Mouse (Mus musculus) olfactory bulb, adult 2 months (tissue): Measurements from ENCODE around the gene Gmds. TPM values are rescaled to one million over a fixed set of nuclear protein-coding genes. Genes with fewer than 3 reads are reported as not detected.

ENCODE experiments used
- H3K27ac ChIP-seq: fragments of 200-500 bp; 2 replicates; pipeline ENCODE4 v1.5.1; 2012; ENCODE audit warnings: low read depth, low read length; ENCODE audit not compliant: insufficient read depth
- H3K4me1 ChIP-seq: fragments of 200-500 bp; 2 replicates; pipeline ENCODE4 v1.6.1; 2012; ENCODE audit warnings: low read length; ENCODE audit not compliant: control insufficient read depth, insufficient read depth
- H3K4me3 ChIP-seq: fragments of 200-500 bp; 2 replicates; pipeline ENCODE4 v1.5.1; 2012; ENCODE audit warnings: mild to moderate bottlenecking, low read depth, low read length, moderate library complexity; ENCODE audit not compliant: insufficient read depth
- CTCF ChIP-seq: fragments of 200-500 bp; IDR thresholded peaks from 2 replicates; pipeline ENCODE4 v1.5.1; 2012; ENCODE audit warnings: low read depth, mild to moderate bottlenecking, low read length, moderate library complexity; ENCODE audit not compliant: insufficient read depth
- POLR2A ChIP-seq: fragments of 200-500 bp; IDR thresholded peaks from 2 replicates; pipeline ENCODE4 v1.6.1; 2012; ENCODE audit warnings: mild to moderate bottlenecking, low read depth, low read length, moderate library complexity; ENCODE audit not compliant: insufficient read depth
- WGBS: fragments of 180-500 bp; shearing (Covaris S2); methylation state at CpG from one replicate; pipeline ENCODE4 v1.1.7; 2018; 5-methylcytosine and 5-hydroxymethylcytosine counted together
- polyA plus RNA-seq: library from polyadenylated mRNA; stranded (reverse); fragments of >200 nt; gene quantifications from 2 replicates; pipeline ENCODE4 v1.2.4, GENCODE M21; 2012; ENCODE audit warnings: low replicate concordance; ENCODE audit not compliant: missing spikeins, insufficient read depth, insufficient read length

The Gmds gene
- polyA plus RNA-seq, 1 experiment, result not detected

DNA sequence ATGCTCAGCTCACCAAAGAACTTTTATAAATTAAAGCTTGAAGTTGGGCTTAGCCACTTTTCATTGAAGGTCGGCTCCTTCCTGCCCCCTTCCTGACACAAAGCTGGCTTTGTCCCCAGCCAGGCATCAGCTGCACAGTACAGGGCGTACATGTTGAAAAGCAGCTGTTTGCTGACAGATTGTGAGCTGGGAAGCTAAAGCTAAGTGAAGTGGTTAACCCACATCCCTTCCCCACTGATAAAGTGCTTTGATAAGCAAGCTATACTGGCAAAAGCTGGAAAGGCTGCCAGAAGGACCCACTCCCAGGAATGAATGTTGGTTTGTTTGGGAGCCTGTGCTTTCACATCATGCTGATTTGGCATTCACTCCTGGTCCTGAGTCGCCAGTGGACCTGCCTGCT is 158.6 kb downstream of the Gmds start:
- TF ChIP-seq CTCF (no peak), POLR2A (no peak)
- WGBS, result 55% methylated on average over 3 of the region's 3 CpGs

DNA sequence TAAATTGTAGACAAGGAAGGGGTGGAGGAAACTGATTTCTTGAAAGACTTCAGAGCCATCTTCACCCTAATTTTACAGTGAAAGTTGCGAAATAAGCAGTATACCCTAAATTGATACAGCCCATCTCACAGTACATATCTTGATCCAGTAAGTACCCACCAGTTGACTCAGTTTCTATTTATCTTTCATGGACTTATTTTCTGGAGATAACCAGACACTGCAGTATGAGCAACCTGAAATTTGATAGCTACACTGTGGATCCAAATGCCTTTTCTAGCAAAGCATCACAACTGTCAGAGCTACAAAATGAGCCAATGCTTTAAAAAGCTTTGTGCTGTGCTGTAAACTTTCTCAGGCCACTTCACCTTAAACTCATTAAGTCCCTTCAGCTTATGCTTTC is 159.9 kb downstream of the Gmds start:
- no peak overlapping the region for H3K4me3 ChIP-seq
- TF ChIP-seq CTCF, result no peak
- TF ChIP-seq POLR2A, result no peak
- H3K27ac ChIP-seq, result no peak overlapping the region
- 0 out of 2 replicates have a peak, but pooled peaks cover 4% of the 10 kb centered on the region for H3K4me1 ChIP-seq
- WGBS, result 98% methylated on average over 1 of the region's 1 CpGs

More for the DNA sequence above, 158.6 kb downstream of the Gmds start:
- H3K4me1 ChIP-seq, result 0 out of 2 replicates have a peak, but pooled peaks cover 4% of the 10 kb centered on the region
- no peak overlapping the region for H3K4me3 ChIP-seq
- no peak overlapping the region for H3K27ac ChIP-seq

DNA sequence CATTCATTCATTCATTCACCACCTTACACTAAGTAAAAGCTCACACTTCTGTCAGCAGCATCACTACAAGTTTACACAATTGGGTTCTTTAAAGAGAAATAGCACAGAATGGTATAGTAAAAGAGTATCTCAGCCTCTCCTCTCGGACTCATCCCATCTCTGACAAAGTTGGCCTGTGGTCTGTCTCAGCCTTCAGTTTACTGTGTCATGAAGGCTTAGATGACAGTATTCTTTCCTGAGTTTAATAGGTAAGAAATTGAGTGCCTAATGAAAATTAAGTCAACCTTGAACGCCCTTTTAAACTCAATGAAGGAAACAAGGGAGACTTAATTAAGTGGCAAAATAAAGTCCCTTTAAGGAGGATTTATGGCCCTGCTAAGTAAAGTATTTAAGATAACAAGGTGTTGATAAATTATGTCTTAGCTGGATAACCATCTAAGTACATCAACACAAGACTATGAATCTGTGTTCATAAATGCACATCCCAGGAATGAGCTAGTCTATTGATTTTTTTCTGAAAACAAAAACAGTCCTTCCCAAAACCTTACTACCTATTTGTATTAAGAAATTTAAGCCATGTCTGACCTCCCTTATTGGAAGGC is 160.6 kb downstream of the Gmds start:
- no peak for TF ChIP-seq POLR2A
- TF ChIP-seq CTCF, result no peak
- Histone ChIP-seq H3K4me1 (0 out of 2 replicates have a peak, but pooled peaks cover 4% of the 10 kb centered on the region), H3K27ac (no peak overlapping the region), H3K4me3 (no peak overlapping the region)
- WGBS, result 92% methylated on average over 2 of the region's 2 CpGs

DNA sequence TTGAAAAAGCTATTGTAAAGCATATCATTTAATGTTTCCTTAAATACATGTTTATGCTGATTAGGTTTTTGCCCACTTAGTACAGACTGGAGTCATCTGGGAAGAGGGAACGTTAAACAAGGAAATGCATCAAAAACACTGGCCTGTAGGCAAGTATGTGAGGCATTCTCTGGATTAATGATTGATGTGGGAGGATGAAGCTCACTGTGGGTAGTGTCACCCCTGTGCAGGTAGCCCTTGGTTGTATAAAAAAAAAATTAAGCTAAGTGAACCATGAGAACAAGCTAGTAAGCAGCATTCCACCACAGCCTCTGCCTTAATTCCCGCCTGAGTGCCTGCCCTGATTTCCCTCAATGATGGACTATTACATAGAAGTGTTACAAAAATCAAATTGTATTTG is 163.5 kb downstream of the Gmds start:
- Histone ChIP-seq H3K4me3 (no peak overlapping the region), H3K4me1 (0 out of 2 replicates have a peak, but pooled peaks cover 3% of the 10 kb centered on the region), H3K27ac (no peak overlapping the region)
- TF ChIP-seq POLR2A (no peak), CTCF (no peak)
- 93% methylated on average over 2 of the region's 2 CpGs for WGBS

DNA sequence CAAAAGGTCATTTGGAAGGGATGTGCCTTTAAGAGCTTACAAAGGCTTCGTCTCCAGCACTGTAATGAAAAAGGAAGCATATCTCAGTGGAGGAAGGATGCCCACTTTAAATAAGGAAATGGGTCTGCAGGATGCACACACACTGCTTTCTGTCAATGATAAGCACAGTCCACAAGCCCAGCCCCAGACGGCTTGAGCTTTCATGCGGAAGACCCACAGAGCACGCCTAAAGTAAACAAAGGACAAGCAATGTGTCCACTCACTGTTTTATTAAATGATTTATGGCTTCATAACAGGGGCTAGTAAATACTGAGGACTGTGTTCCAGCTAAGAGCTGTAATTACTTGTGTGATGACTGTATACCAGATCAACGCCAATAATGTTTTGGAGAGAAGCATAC is 169.4 kb downstream of the Gmds start:
- TF ChIP-seq CTCF (no peak), POLR2A (no peak)
- no peak overlapping the region for H3K27ac ChIP-seq
- 66% methylated on average over 5 of the region's 5 CpGs for WGBS
- no peaks in the 10 kb centered on the region for H3K4me1 ChIP-seq
- H3K4me3 ChIP-seq, result no peak overlapping the region

DNA sequence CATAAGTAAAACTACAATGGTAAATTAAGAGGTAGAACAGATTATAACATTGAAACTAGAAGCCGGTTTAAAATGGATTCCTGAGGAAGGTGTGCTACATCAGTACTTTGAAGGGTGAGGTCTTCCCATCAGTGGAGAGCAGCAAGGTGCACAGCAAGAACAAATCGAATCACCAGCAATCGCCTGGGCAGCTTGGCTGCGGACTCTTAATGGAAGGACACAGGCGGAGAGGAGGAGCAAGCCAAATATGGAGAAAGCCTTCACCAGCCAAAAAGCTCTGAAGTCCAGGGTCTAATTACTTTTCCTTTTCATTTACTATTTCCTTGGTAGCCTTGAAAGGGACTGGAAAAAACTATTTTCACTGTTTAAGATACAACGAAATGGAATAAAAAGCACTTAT is 170.7 kb downstream of the Gmds start:
- Histone ChIP-seq H3K27ac (no peak overlapping the region), H3K4me1 (no peaks in the 10 kb centered on the region), H3K4me3 (no peak overlapping the region)
- WGBS, result 73% methylated on average over 6 of the region's 6 CpGs
- TF ChIP-seq CTCF, result no peak
- no peak for TF ChIP-seq POLR2A

DNA sequence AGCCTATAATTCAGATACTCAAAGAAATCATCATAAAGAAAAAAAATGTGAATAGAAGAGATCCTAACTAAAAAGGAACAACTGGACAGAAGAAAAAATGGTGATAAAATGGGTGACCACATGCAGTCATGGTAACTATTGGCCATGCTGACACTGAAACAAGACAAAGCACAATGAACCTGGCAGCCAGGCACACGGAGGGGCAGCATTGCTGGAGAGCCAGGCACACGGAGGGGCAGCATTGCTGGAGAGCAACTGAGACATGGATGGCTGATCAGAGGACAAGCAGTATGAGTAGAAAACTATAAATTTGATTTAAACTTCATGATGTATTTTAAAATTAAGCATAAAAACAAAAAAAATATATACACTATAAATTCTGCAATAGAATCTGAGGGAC is 173.0 kb downstream of the Gmds start:
- no peak overlapping the region for H3K4me3 ChIP-seq
- no peak overlapping the region for H3K27ac ChIP-seq
- 77% methylated on average over 2 of the region's 2 CpGs for WGBS
- H3K4me1 ChIP-seq, result no peaks in the 10 kb centered on the region
- TF ChIP-seq POLR2A (no peak), CTCF (no peak)

DNA sequence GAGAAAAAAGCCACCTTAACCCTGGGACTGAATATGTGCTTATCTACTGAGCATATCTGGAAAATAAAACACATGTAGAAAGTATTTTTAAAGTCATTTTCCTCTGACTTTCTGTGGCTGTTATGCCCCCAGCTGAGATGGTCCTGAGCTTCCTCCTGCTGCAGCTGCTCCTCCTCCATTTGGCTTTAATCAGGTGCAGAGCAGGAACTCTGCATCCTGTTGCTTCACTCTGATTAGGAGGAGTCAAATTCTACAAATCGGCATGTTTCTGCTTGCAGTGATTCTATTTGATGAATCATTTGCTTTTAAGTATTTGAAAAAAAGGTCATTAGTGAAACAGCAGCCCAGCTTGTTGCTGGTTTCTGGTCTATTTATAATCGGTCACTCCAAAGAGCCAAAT is 177.0 kb downstream of the Gmds start:
- no peak for TF ChIP-seq POLR2A
- no peak for TF ChIP-seq CTCF
- no peak overlapping the region for H3K27ac ChIP-seq
- no peak overlapping the region for H3K4me3 ChIP-seq
- no peaks in the 10 kb centered on the region for H3K4me1 ChIP-seq
- WGBS, result 31% methylated on average over 2 of the region's 2 CpGs

DNA sequence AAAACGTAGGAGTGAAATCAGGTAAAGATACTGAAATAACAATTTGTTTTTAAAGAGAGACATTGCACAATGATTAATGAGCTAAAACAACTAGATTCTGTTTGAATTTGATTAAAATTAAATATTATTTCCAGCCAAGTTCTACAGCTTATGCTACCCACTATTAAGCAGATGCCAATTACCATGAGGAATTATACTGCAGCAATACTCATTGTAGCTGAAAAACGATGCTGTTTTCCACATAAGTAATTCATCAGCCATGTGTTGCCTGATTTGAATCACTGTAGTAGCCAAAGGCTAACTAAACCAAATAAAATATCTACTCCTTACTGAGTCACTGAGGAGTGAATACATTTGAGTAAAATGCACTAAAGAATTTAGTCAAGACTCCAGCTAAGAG is 180.3 kb downstream of the Gmds start:
- Histone ChIP-seq H3K4me1 (no peaks in the 10 kb centered on the region), H3K4me3 (no peak overlapping the region), H3K27ac (no peak overlapping the region)
- 45% methylated on average over 2 of the region's 2 CpGs for WGBS
- TF ChIP-seq CTCF (no peak), POLR2A (no peak)

DNA sequence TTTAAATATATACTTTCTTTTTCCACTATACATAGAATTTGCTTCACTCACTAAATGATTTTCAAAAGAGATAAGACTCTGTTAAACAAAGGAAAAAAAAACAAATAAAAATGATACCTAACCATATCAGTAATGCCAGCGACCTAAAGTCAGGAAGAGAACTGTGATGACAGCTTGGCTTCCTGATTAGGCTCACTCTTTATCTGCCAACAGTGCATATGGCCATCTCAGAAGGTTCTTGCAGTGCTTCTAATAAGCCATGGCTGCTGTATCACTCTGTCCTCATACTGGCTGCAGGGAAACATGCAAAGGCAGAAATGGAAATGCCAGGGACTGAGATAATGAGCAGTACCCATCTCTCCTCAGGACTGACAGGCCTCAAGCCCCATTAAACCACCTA is 192.6 kb downstream of the Gmds start:
- 78% methylated on average over 1 of the region's 1 CpGs for WGBS
- H3K4me3 ChIP-seq, result no peak overlapping the region
- TF ChIP-seq POLR2A, result no peak
- TF ChIP-seq CTCF, result no peak
- no peaks in the 10 kb centered on the region for H3K4me1 ChIP-seq
- no peak overlapping the region for H3K27ac ChIP-seq
